Comparison of ENCODE assay signal across 8 mouse cellular contexts in the genomic region with DNA sequence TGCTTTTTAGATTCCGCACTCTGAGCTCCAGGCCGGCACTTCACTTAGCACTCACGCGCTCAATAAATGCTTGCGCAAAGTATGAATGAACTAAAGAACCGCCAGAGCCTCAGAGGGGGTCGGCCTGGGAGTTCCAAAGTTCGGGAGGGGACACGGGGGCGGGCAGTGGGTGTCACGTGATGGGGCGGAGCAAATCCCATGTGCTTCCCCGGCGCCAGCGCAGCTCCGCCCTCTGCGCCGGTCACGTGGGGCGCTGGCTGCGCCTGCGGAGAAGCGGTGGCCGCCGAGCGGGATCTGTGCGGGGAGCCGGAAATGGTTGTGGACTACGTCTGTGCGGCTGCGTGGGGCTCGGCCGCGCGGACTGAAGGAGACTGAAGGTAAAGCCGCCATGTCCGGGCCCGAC. TPM values are rescaled to one million over a fixed set of nuclear protein-coding genes. Genes with fewer than 3 reads are reported as not detected.
DNase-seq lines count a peak whose midpoint lies in the region; ATAC-seq and TF ChIP-seq lines count a peak whose summit lies in the region.

No protein-coding gene starts in this region.

- peak overlapping the region; percentile 97 for H3K4me3 ChIP-seq in heart, embryonic 11.5 days (ENCODE audit: low read depth, low read length)
- peak overlapping the region; percentile 97 for H3K4me3 ChIP-seq in kidney, embryonic 16.5 days (ENCODE audit: low read length)
- H3K4me3 ChIP-seq in liver, adult 2 months (ENCODE audit: insufficient read depth, low read depth, low read length): peak overlapping the region; percentile 81
- peak overlapping the region; percentile 81 for H3K4me3 ChIP-seq in myocyte

- peak; percentile 93 to 94 for DNase-seq in B cell, adult 2 months
- DNase-seq in brain, adult 2 months (ENCODE audit: low read depth, low spot score): peak; percentile 98
- peak; percentile 92 for DNase-seq in liver, adult 2 months (ENCODE audit: extremely low read depth, low read depth, low spot score)
- peak; percentile 95 for DNase-seq in splenic B cell, adult 2 months (ENCODE audit: low read depth, low spot score)

- no peak for TF ChIP-seq CTCF in liver, adult 2 months (IDR thresholded peaks at IDR 0.05; ENCODE audit: low read depth, low read length)

- peak overlapping the region; percentile 98 for H3K4me2 ChIP-seq in heart, embryonic 11.5 days
- H3K4me2 ChIP-seq in kidney, embryonic 16.5 days (replicated peaks; ENCODE audit: low read depth, low read length): peak overlapping the region; percentile 99
- peak overlapping the region; percentile 87 for H3K4me2 ChIP-seq in myocyte (ENCODE audit: low read depth)

- no peaks in the 10 kb centered on the region for H3K9me3 ChIP-seq in heart, embryonic 11.5 days (replicated peaks; ENCODE audit: control insufficient read depth, low read length)
- H3K9me3 ChIP-seq in kidney, embryonic 16.5 days (ENCODE audit: low read length): no peaks in the 10 kb centered on the region

- peak overlapping the region; percentile 96 for H3K27ac ChIP-seq in heart, embryonic 11.5 days (ENCODE audit: low read depth, low read length)
- peak overlapping the region; percentile 95 for H3K27ac ChIP-seq in kidney, embryonic 16.5 days (ENCODE audit: low read length)
- H3K27ac ChIP-seq in liver, adult 2 months (replicated peaks; ENCODE audit: insufficient read depth, low read depth, low read length): peak overlapping the region; percentile 98

- peaks cover 17% of the 10 kb centered on the region for H3K4me1 ChIP-seq in heart, embryonic 11.5 days (ENCODE audit: control insufficient read depth, insufficient read depth, low read length)
- H3K4me1 ChIP-seq in kidney, embryonic 16.5 days (ENCODE audit: insufficient read depth, low read length): peaks cover 14% of the 10 kb centered on the region
- peaks cover 16% of the 10 kb centered on the region for H3K4me1 ChIP-seq in liver, adult 2 months (ENCODE audit: control insufficient read depth, insufficient read depth, low read length)

- peaks cover 24% of the 10 kb centered on the region for H3K79me2 ChIP-seq in liver, adult 2 months (ENCODE audit: control insufficient read depth, insufficient read depth, low read length)
- H3K79me2 ChIP-seq in myocyte (ENCODE audit: control insufficient read depth, insufficient read depth): peaks cover 44% of the 10 kb centered on the region

- peak overlapping the region; percentile 94 for H3K9ac ChIP-seq in heart, embryonic 11.5 days (ENCODE audit: low read depth, low read length)
- peak overlapping the region; percentile 96 for H3K9ac ChIP-seq in kidney, embryonic 16.5 days (replicated peaks; ENCODE audit: low read length)
- H3K9ac ChIP-seq in liver, adult 2 months (ENCODE audit: low read depth, low read length): peak overlapping the region; percentile 93

- no peaks in the 10 kb centered on the region for H3K27me3 ChIP-seq in heart, embryonic 11.5 days (ENCODE audit: control insufficient read depth, insufficient read depth, low read length)
- no peaks in the 10 kb centered on the region for H3K27me3 ChIP-seq in kidney, embryonic 16.5 days (ENCODE audit: insufficient read depth, low read length)
- H3K27me3 ChIP-seq in liver, adult 2 months (ENCODE audit: control insufficient read depth, insufficient read depth, low read length): no peaks in the 10 kb centered on the region
- no peaks in the 10 kb centered on the region for H3K27me3 ChIP-seq in myocyte (ENCODE audit: control insufficient read depth, insufficient read depth, insufficient read length)
- no peaks in the 10 kb centered on the region for H3K27me3 ChIP-seq in splenic B cell, adult 2 months (ENCODE audit: control insufficient read depth, insufficient read depth, low read length, poor library complexity, severe bottlenecking)

- peak overlapping the region; percentile 86 for H3ac ChIP-seq in myocyte (ENCODE audit: control insufficient read depth, insufficient read length)

- peak; percentile 83 for ATAC-seq in erythroblast, adult 5-6 weeks (replicated peaks; ENCODE audit: low FRiP score, poor library complexity, severe bottlenecking)
- peak; percentile 92 for ATAC-seq in heart, embryonic 11.5 days (replicated peaks; ENCODE audit: insufficient number of reproducible peaks, low FRiP score, low TSS enrichment)
- ATAC-seq in kidney, embryonic 16.5 days (ENCODE audit: low FRiP score, low TSS enrichment): peak; percentile 96

- H3K36me3 ChIP-seq in heart, embryonic 11.5 days (ENCODE audit: control insufficient read depth, insufficient read depth, low read length): peaks cover 21% of the 10 kb centered on the region
- peaks cover 23% of the 10 kb centered on the region for H3K36me3 ChIP-seq in kidney, embryonic 16.5 days (ENCODE audit: insufficient read depth, low read length)
- H3K36me3 ChIP-seq in liver, adult 2 months (ENCODE audit: control insufficient read depth, insufficient read depth, low read length): peaks cover 20% of the 10 kb centered on the region
- H3K36me3 ChIP-seq in myocyte (ENCODE audit: control insufficient read depth, insufficient read depth): peaks cover 9% of the 10 kb centered on the region
- peaks cover 3% of the 10 kb centered on the region for H3K36me3 ChIP-seq in splenic B cell, adult 2 months (ENCODE audit: control insufficient read depth, insufficient read depth, low read length, poor library complexity, severe bottlenecking)

- WGBS in heart, embryonic 11.5 days (ENCODE audit: insufficient replicate concordance): under 1% methylated on average over 38 of the region's 38 CpGs
- under 1% methylated on average over 35 of the region's 38 CpGs for WGBS in kidney, embryonic 16.5 days
- under 1% methylated on average over 38 of the region's 38 CpGs for WGBS in liver, adult 2 months

- peak; percentile 86 for TF ChIP-seq POLR2A in liver, adult 2 months (IDR thresholded peaks at IDR 0.05; ENCODE audit: extremely low read depth, insufficient read depth, low read length)
- TF ChIP-seq POLR2A in myocyte (IDR thresholded peaks at IDR 0.05; ENCODE audit: insufficient read length, low read depth): peak; percentile 91

TF ChIP-seq in myocyte, 11 proteins besides CTCF, POLR2A, EP300 and RAD21 (continues in another document):
- TF ChIP-seq POLR2AphosphoS2 (IDR thresholded peaks at IDR 0.05; ENCODE audit: insufficient read length, low read depth): peak; percentile 82
- peak in 1 of 3 experiments; percentile 17 for TF ChIP-seq MYOG (IDR thresholded peaks at IDR 0.05; ENCODE audit: control insufficient read depth in 1 of 3, insufficient read depth in 1 of 3, insufficient read length in 2 of 3, low read depth in 2 of 3)
- TF ChIP-seq E2F4 (IDR thresholded peaks at IDR 0.05; ENCODE audit: insufficient read depth): no peak
- no peak for TF ChIP-seq REST (IDR thresholded peaks at IDR 0.05; ENCODE audit: insufficient read depth, insufficient read length)
- TF ChIP-seq CEBPB (IDR thresholded peaks at IDR 0.05; ENCODE audit: insufficient read depth, poor library complexity, severe bottlenecking): no peak
- peak; percentile 34 for TF ChIP-seq SRF (IDR thresholded peaks at IDR 0.05; ENCODE audit: control insufficient read depth, insufficient read length, low read depth)
- TF ChIP-seq MYOD1 (IDR thresholded peaks at IDR 0.05; ENCODE audit: control insufficient read depth in 1 of 3, insufficient read length in 2 of 3, low read depth in 2 of 3): peak in 1 of 3 experiments; percentile 27

RNA-seq across cellular contexts. Expression of gene Eif4g1, which starts 4.4 kb away (rescaled TPM):
- total RNA-seq in erythroblast, adult 5-6 weeks (2015; ENCODE audit: low replicate concordance): 60.1 and 64.6 TPM in 2 replicates
- 71.0 and 76.1 TPM in 2 replicates for total RNA-seq in erythroblast, adult 5-6 weeks (2017; ENCODE audit: low replicate concordance)
- 117 and 133 TPM in 2 replicates for polyA plus RNA-seq in heart, embryonic 11.5 days (2014; fragmentation: Nextera tagmentation; extraction: Ambion mirVana)
- 183 and 193 TPM in 2 replicates for polyA plus RNA-seq in kidney, embryonic 16.5 days (2015; fragmentation: Nextera tagmentation; extraction: Ambion mirVana)
- 173 and 198 TPM in 2 replicates for total RNA-seq in liver, adult 2 months (2014; rRNA removed)
- 400 and 438 TPM in 2 replicates for polyA plus RNA-seq in liver, adult 2 months (2012; rRNA removed)
- polyA plus RNA-seq in myocyte (2012; fragmentation: generic; extraction: Trizol): 232 TPM

RNA-seq across cellular contexts. Expression of gene Fam131a, which starts 20.5 kb away (rescaled TPM):
- not detected in 2 replicates for total RNA-seq in erythroblast, adult 5-6 weeks (2015; ENCODE audit: low replicate concordance)
- total RNA-seq in erythroblast, adult 5-6 weeks (2017; ENCODE audit: low replicate concordance): 0.26 and 0.70 TPM in 2 replicates
- 2.6 and 4.9 TPM in 2 replicates for polyA plus RNA-seq in heart, embryonic 11.5 days (2014; fragmentation: Nextera tagmentation; extraction: Ambion mirVana)
- polyA plus RNA-seq in kidney, embryonic 16.5 days (2015; fragmentation: Nextera tagmentation; extraction: Ambion mirVana): 7.6 and 8.0 TPM in 2 replicates
- total RNA-seq in liver, adult 2 months (2014; rRNA removed): 0.37 and 0.60 TPM in 2 replicates
- polyA plus RNA-seq in liver, adult 2 months (2012; rRNA removed): 0.56 and 0.99 TPM in 2 replicates
- polyA plus RNA-seq in myocyte (2012; fragmentation: generic; extraction: Trizol): 0.62 TPM

RNA-seq across cellular contexts. Expression of gene Psmd2, which starts 21.0 kb away (rescaled TPM):
- 27.9 and 60.4 TPM in 2 replicates for total RNA-seq in erythroblast, adult 5-6 weeks (2015; ENCODE audit: low replicate concordance)
- total RNA-seq in erythroblast, adult 5-6 weeks (2017; ENCODE audit: low replicate concordance): 82.0 and 97.2 TPM in 2 replicates
- 275 and 327 TPM in 2 replicates for polyA plus RNA-seq in heart, embryonic 11.5 days (2014; fragmentation: Nextera tagmentation; extraction: Ambion mirVana)
- 377 and 378 TPM in 2 replicates for polyA plus RNA-seq in kidney, embryonic 16.5 days (2015; fragmentation: Nextera tagmentation; extraction: Ambion mirVana)
- total RNA-seq in liver, adult 2 months (2014; rRNA removed): 138 and 146 TPM in 2 replicates
- polyA plus RNA-seq in liver, adult 2 months (2012; rRNA removed): 85.0 and 92.8 TPM in 2 replicates
- 285 TPM for polyA plus RNA-seq in myocyte (2012; fragmentation: generic; extraction: Trizol)

RNA-seq across cellular contexts. Expression of gene Ece2, which starts 42.9 kb away (rescaled TPM):
- total RNA-seq in erythroblast, adult 5-6 weeks (2015; ENCODE audit: low replicate concordance): not detected in 2 replicates
- not detected in 2 replicates for total RNA-seq in erythroblast, adult 5-6 weeks (2017; ENCODE audit: low replicate concordance)
- polyA plus RNA-seq in heart, embryonic 11.5 days (2014; fragmentation: Nextera tagmentation; extraction: Ambion mirVana): 1.3 and 1.6 TPM in 2 replicates
- 3.5 and 3.6 TPM in 2 replicates for polyA plus RNA-seq in kidney, embryonic 16.5 days (2015; fragmentation: Nextera tagmentation; extraction: Ambion mirVana)
- total RNA-seq in liver, adult 2 months (2014; rRNA removed): not detected in 2 replicates
- 0.04 TPM in 1 of 2 replicates, not detected in the other for polyA plus RNA-seq in liver, adult 2 months (2012; rRNA removed)
- 2.6 TPM for polyA plus RNA-seq in myocyte (2012; fragmentation: generic; extraction: Trizol)

RNA-seq across cellular contexts. Expression of gene Polr2h, which starts 45.0 kb away (rescaled TPM):
- 7.9 and 15.9 TPM in 2 replicates for total RNA-seq in erythroblast, adult 5-6 weeks (2015; ENCODE audit: low replicate concordance)
- total RNA-seq in erythroblast, adult 5-6 weeks (2017; ENCODE audit: low replicate concordance): 4.0 and 4.3 TPM in 2 replicates
- 65.0 and 65.9 TPM in 2 replicates for polyA plus RNA-seq in heart, embryonic 11.5 days (2014; fragmentation: Nextera tagmentation; extraction: Ambion mirVana)
- polyA plus RNA-seq in kidney, embryonic 16.5 days (2015; fragmentation: Nextera tagmentation; extraction: Ambion mirVana): 107 and 119 TPM in 2 replicates
- total RNA-seq in liver, adult 2 months (2014; rRNA removed): 18.1 and 19.2 TPM in 2 replicates
- polyA plus RNA-seq in liver, adult 2 months (2012; rRNA removed): 9.1 and 9.5 TPM in 2 replicates
- polyA plus RNA-seq in myocyte (2012; fragmentation: generic; extraction: Trizol): 60.5 TPM

Comparison
In these comparisons a context has a peak if more than half of its experiments do, and no peak if none do; other contexts are left out.
1. Peak in every context shown above with its lines: DNase-seq, ATAC-seq, H3K4me3 ChIP-seq and H3K27ac ChIP-seq.